Mouse (Mus musculus) midbrain, postnatal 0 days (tissue): ENCODE results near the gene Tspan1. TPM values are rescaled to one million over a fixed set of nuclear protein-coding genes. Genes with fewer than 3 reads are reported as not detected.

Experiments used
- ATAC-seq: fragments of 200-750 bp; cut with Nextera tagmentation; 2 replicates; pipeline ENCODE4 v1.8.0; 2017; ENCODE audit warnings: moderate number of reproducible peaks, mild to moderate bottlenecking, moderate TSS enrichment, moderate library complexity; ENCODE audit not compliant: low FRiP score
- DNase-seq: peaks from one replicate; pipeline ENCODE4 v3.0.0-alpha.2; 2015; ENCODE audit warnings: low spot score
- H3K27ac ChIP-seq: fragments of 300-500 bp; sonication (generic); 2 replicates; pipeline ENCODE4 v1.5.1; 2014; ENCODE audit warnings: low read depth, mild to moderate bottlenecking, low read length, mixed read lengths
- H3K27me3 ChIP-seq: fragments of 300-500 bp; sonication (generic); 2 replicates; pipeline ENCODE4 v1.6.1; 2014; ENCODE audit warnings: low read length, control low read depth, mixed read lengths; ENCODE audit not compliant: insufficient read depth
- H3K36me3 ChIP-seq: fragments of 300-500 bp; sonication (generic); 2 replicates; pipeline ENCODE4 v1.6.1; 2014; ENCODE audit warnings: low read length, control low read depth, mixed read lengths; ENCODE audit not compliant: insufficient read depth
- H3K4me1 ChIP-seq: fragments of 300-500 bp; sonication (generic); 2 replicates; pipeline ENCODE4 v1.6.1; 2014; ENCODE audit warnings: mild to moderate bottlenecking, control low read depth, antibody characterized with exemption, low read length, mixed read lengths; ENCODE audit not compliant: insufficient read depth
- H3K4me2 ChIP-seq: fragments of 300-500 bp; sonication (generic); 2 replicates; pipeline ENCODE4 v1.6.1; 2014; ENCODE audit warnings: low read depth, mild to moderate bottlenecking, low read length, mixed read lengths; ENCODE audit not compliant: poor library complexity, severe bottlenecking
- H3K4me3 ChIP-seq: fragments of 300-500 bp; sonication (generic); 2 replicates; pipeline ENCODE4 v1.5.1; 2014; ENCODE audit warnings: low read depth, mild to moderate bottlenecking, low read length, moderate library complexity
- H3K9ac ChIP-seq: fragments of 300-500 bp; sonication (generic); replicated peaks from 2 replicates; pipeline ENCODE4 v1.6.1; 2014; ENCODE audit warnings: mild to moderate bottlenecking, low read length, moderate library complexity, mixed read lengths; ENCODE audit not compliant: poor library complexity, severe bottlenecking
- H3K9me3 ChIP-seq: fragments of 300-500 bp; sonication (generic); 2 replicates; pipeline ENCODE4 v1.6.1; 2016; ENCODE audit warnings: low read length, control low read depth
- CTCF ChIP-seq: IDR thresholded peaks from 2 replicates; pipeline ENCODE4 v1.5.1; 2016; ENCODE audit warnings: antibody characterized with exemption, mild to moderate bottlenecking
- WGBS: fragments of 180-500 bp; shearing (Covaris S2); extraction: QIAGEN DNeasy Blood & Tissue Kit; methylation state at CpG from one replicate; pipeline ENCODE4 v1.1.7; 2014; 5-methylcytosine and 5-hydroxymethylcytosine counted together
- polyA plus RNA-seq: library from polyadenylated mRNA; unstranded; fragments of >200 nt; fragmentation: Nextera tagmentation; extraction: Ambion mirVana; gene quantifications from 2 replicates; pipeline ENCODE4 v1.2.1, GENCODE M21; 2015
- total RNA-seq: library from RNA; depleted of rRNA; stranded (reverse); fragments of >200 nt; gene quantifications from 2 replicates; pipeline ENCODE4 v1.2.3, GENCODE M21; 2014; rRNA removed

Gene Tspan1
- total and polyA plus RNA-seq, 2 experiments from 2014 or later, result 0.26 to 0.77 TPM

- no peak overlapping the region for H3K4me2 ChIP-seq
- H3K4me1 ChIP-seq, result 0 out of 2 replicates have a peak, but pooled peaks cover 4% of the 10 kb centered on the region
- 96% methylated on average over 4 of the region's 4 CpGs for WGBS
- no peak overlapping the region for H3K27ac ChIP-seq
- ATAC-seq (no peak), DNase-seq (no peak)
- H3K9me3 ChIP-seq, result no peaks in the 10 kb centered on the region
- H3K4me3 ChIP-seq, result no peak overlapping the region
- no peak overlapping the region for H3K9ac ChIP-seq
- no peaks in the 10 kb centered on the region for H3K27me3 ChIP-seq
- no peak for TF ChIP-seq CTCF
- H3K36me3 ChIP-seq, result no peaks in the 10 kb centered on the region
Measured at GRCm38 (mm10) chr4:116125803-116126386, 41.5 kb downstream of the Tspan1 start.

GRCm38 (mm10) chr4:116123602-116124519, 43.5 kb downstream of the Tspan1 start, which contains the start of the genes Rad54l and Pomgnt1:
Rad54l (minus strand) TSS chr4:116123690.
Pomgnt1 (plus strand) TSS chr4:116123840.
- Histone ChIP-seq H3K27ac (peak within 1 kb of the TSS; percentile 51; the same call in 1 of the 2 replicates), H3K9me3 (no peaks in the 10 kb centered on the region), H3K27me3 (no peaks in the 10 kb centered on the region), H3K4me1 (0 out of 2 replicates have a peak, but pooled peaks cover 4% of the 10 kb centered on the region), H3K4me2 (peak within 1 kb of the TSS; percentile 63), H3K9ac (peak within 1 kb of the TSS; percentile 54), H3K36me3 (no peaks in the 10 kb centered on the region), H3K4me3 (peak within 1 kb of the TSS; percentile 53)
- peak; percentile 66 for TF ChIP-seq CTCF
- ATAC-seq, result peak; percentile 96
- DNase-seq, result peak; percentile 99
- WGBS, result 5% methylated on average over 24 of the region's 24 CpGs

- peak overlapping the region; percentile 53 for H3K4me3 ChIP-seq
- ATAC-seq (no peak), DNase-seq (no peak)
- H3K4me2 ChIP-seq, result peak overlapping the region; percentile 63
- H3K27me3 ChIP-seq, result no peaks in the 10 kb centered on the region
- no peak for TF ChIP-seq CTCF
- no peak overlapping the region for H3K9ac ChIP-seq
- WGBS, result 3% methylated on average over 1 of the region's 1 CpGs
- H3K4me1 ChIP-seq, result 0 out of 2 replicates have a peak, but pooled peaks cover 4% of the 10 kb centered on the region
- no peaks in the 10 kb centered on the region for H3K36me3 ChIP-seq
- H3K9me3 ChIP-seq, result no peaks in the 10 kb centered on the region
- H3K27ac ChIP-seq, result no peak overlapping the region
Measured at GRCm38 (mm10) chr4:116122762-116123161, 44.6 kb downstream of the Tspan1 start.

Other genes with a start within 250 kb of the Tspan1 start
- gene Dmbx1, start 227.7 kb downstream of the Tspan1 start, total RNA-seq, result 9.6 and 10.3 TPM in 2 replicates
- gene Dmbx1, start 227.7 kb downstream of the Tspan1 start, polyA plus RNA-seq, result 7.7 and 8.7 TPM in 2 replicates
- 25.8 and 43.1 TPM in 2 replicates for gene Faah, start 149.7 kb downstream of the Tspan1 start, total RNA-seq
- gene Faah, start 149.7 kb downstream of the Tspan1 start, polyA plus RNA-seq, result 30.6 and 31.2 TPM in 2 replicates
- 8.7 and 10.9 TPM in 2 replicates for gene Nsun4, start 113.7 kb downstream of the Tspan1 start, total RNA-seq
- 8.7 and 8.9 TPM in 2 replicates for gene Nsun4, start 113.7 kb downstream of the Tspan1 start, polyA plus RNA-seq
- 247 and 307 TPM in 2 replicates for gene Uqcrh, start 92.5 kb downstream of the Tspan1 start, total RNA-seq
- gene Uqcrh, start 92.5 kb downstream of the Tspan1 start, polyA plus RNA-seq, result 429 and 468 TPM in 2 replicates
- 103 and 129 TPM in 2 replicates for gene Lrrc41, start 92.3 kb downstream of the Tspan1 start, total RNA-seq
- 70.0 and 71.6 TPM in 2 replicates for gene Lrrc41, start 92.3 kb downstream of the Tspan1 start, polyA plus RNA-seq
- gene Rad54l, start 43.9 kb downstream of the Tspan1 start, total RNA-seq, result 1.9 and 3.0 TPM in 2 replicates
- gene Rad54l, start 43.9 kb downstream of the Tspan1 start, polyA plus RNA-seq, result 2.4 and 2.5 TPM in 2 replicates
- 78.5 and 80.9 TPM in 2 replicates for gene Pomgnt1, start 43.8 kb downstream of the Tspan1 start, total RNA-seq
- gene Pomgnt1, start 43.8 kb downstream of the Tspan1 start, polyA plus RNA-seq, result 58.1 and 61.9 TPM in 2 replicates
- gene Lurap1, start 16.3 kb downstream of the Tspan1 start, total RNA-seq, result 5.2 and 5.6 TPM in 2 replicates
- 2.4 and 2.6 TPM in 2 replicates for gene Lurap1, start 16.3 kb downstream of the Tspan1 start, polyA plus RNA-seq
- gene 1700042G07Rik, start 5.8 kb upstream of the Tspan1 start, total RNA-seq, result not detected in 2 replicates
- not detected in 2 replicates for gene 1700042G07Rik, start 5.8 kb upstream of the Tspan1 start, polyA plus RNA-seq
- not detected in 2 replicates for gene Gm49337, start 5.8 kb upstream of the Tspan1 start, total RNA-seq
- gene Gm49337, start 5.8 kb upstream of the Tspan1 start, polyA plus RNA-seq, result not detected in 2 replicates
- 48.3 and 59.5 TPM in 2 replicates for gene Pik3r3, start 54.0 kb upstream of the Tspan1 start, total RNA-seq
- 39.5 and 47.3 TPM in 2 replicates for gene Pik3r3, start 54.0 kb upstream of the Tspan1 start, polyA plus RNA-seq